Mouse (Mus musculus): Measurements from ENCODE around the gene Rps18.
A peak's percentile ranks its signal among the peaks of the same experiment; 100 is the strongest.

The Rps18 gene

DNA sequence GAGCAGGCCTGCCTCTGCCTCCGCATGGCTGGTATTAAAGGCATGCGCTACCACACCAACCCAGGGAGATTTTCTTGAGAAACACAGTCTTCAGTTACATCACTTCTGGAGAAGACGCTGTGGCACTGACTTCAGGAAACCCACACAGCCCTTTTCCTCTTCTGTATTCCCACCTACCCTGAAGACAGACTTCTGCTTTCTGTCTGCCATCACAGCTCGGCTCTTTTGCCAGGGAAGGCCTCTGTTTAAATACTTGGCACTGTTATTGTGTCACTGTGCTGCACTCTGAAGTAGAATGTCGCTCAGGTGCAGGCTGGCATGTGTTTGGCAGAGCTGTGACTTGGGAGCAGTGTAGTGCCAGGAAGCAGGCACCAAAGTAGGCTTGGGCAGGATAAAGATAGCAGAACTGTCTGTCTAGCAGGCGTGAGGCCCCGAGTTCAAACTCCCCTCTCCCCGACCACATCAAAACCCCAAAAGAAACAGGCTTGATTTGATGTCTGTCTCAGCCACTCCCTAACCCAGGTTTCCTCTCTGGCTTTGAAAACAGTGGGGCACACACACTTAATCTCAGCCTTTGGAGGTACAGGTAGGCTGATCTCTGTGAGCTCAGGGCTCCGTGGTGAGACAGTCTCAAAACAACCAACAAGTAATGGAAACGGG lies 8.2 kb downstream of the Rps18 start:
- DNase-seq (ENCODE audit: low read depth, low spot score), result no peak

DNA sequence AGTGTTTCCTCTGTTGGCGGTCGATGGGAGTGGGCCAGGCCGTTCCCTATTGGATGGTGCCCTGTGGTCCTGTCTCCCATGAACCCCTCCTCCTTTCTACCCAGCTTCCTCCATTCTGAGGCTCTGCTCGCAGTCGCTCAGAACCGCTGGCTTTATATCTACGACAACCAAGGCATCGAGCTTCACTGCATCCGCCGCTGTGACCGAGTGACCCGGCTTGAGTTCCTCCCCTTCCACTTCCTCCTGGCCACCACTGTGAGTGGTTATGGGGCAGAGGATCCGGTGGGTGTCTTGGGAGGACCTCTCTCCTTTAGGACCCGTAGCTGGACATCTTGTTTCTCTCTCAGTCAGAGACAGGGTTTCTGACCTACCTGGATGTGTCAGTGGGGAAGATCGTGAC lies 12.3 kb downstream of the Rps18 start:
- DNase-seq (ENCODE audit: low read depth, low spot score), result no peak

DNA sequence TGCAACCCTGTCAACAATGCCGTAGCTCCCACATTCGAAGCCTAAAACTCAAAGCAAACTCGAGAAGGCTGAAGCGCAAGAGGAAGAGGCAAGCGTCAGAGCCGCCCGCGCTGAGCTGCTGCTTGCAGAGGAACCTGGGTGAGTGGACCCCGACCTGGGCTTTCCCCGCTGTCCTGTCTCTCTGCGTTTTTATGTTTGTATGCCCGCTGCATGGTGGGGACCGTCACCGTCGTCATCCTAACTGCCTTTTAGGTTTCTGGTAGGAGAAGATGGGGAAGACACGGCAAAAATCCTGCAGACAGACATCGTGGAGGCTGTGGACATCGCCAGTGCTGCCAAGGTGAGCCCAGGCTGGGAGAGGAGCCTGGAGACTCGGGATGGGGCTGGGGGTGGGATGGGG lies 14.4 kb downstream of the Rps18 start:
- no peak for DNase-seq (ENCODE audit: low read depth, low spot score)

DNA sequence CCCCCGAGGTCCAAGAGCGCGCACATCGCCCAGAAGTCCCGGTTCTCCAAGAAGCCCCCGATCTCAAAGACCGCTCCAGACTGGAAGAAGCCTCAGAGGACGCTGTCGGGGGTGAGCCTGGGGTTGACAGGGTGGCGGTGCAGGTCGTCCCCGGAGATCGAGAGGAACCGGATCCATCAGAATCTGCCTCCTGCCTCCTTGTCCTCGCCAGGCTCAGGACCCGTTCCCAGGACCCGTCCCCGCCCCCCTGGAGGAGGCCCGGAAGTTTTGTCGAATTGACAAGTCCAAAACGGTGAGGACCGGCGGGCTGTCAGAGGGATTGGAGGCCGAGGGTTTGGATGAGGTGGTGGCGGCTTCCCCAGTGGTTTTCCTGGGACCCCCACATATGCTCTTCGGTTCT lies 14.8 kb downstream of the Rps18 start:
- DNase-seq (ENCODE audit: low read depth, low spot score), result no peak

DNA sequence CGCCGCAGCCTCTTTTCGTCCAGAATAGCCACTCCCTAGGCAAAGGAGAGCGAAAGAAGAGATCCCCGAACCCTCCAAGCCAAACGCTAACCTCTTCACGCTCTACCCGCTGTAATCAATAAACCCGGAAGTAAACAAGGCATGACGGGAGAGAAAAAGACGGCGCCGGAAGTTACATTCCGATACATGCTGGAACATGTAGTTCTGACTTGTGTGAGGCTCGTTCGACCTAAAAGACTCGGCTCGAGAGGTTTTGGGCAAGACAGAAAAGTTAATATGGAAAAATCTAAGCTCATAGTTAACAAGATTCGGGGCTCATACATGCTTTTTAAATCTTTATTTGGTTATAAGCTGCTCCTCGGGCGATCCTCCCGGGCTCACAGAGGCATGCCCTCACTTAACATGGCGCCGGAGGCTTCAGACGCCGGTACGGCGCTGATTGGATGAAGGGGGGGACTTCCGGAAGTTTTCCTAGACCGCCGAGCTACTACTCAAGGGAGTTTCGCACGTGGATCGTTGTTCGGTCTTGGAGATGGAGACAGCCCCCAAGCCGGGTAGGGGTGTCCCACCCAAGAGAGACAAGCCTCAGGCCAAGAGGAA lies 15.5 kb downstream of the Rps18 start, which contains the start of the genes Pfdn6 and Wdr46:
Pfdn6 (minus strand) TSS at position 138 of the 600 bp plus-strand sequence.
Wdr46 (plus strand) TSS at position 455 of the 600 bp plus-strand sequence.
- peak; percentile 92 for DNase-seq (ENCODE audit: low read depth, low spot score)

DNA sequence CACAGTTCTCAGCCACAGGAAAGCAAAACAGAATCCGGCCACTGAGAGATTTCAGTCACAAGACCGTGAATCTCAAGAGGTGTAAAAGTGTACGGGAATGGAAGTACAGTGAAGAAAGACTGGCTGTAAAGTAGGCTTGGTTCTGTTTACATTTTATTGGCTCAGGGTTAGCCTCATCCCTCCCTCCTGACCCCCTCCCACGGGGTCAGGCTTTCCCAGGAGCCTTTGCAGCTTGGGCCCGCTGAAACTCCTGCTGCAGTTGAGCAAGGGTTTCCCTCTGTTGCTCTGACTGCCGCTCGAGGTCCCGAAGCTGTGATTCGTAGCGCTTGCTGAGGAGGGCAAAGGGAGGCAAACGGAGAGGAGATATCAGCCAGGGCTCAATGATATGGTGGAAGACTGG lies 17.0 kb downstream of the Rps18 start:
- no peak for DNase-seq (ENCODE audit: low read depth, low spot score)

DNA sequence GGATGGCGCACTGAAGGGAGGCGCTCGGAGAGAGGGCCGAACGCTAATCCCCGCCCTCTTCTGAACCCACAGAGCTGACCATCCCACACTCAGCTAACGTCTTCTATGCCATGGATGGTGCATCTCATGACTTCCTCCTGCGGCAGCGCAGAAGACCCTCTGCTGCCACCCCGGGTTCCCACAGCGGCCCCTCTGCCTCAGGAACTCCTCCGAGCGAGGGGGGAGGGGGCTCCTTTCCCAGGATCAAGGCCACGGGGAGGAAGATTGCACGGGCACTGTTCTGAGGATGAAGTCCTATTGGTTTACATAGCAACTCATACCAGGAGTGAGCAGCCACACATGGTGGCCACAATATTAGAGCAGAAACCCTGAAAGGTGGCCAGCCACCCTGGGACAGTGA lies 18.8 kb downstream of the Rps18 start:
- no peak for DNase-seq (ENCODE audit: low read depth, low spot score)

DNA sequence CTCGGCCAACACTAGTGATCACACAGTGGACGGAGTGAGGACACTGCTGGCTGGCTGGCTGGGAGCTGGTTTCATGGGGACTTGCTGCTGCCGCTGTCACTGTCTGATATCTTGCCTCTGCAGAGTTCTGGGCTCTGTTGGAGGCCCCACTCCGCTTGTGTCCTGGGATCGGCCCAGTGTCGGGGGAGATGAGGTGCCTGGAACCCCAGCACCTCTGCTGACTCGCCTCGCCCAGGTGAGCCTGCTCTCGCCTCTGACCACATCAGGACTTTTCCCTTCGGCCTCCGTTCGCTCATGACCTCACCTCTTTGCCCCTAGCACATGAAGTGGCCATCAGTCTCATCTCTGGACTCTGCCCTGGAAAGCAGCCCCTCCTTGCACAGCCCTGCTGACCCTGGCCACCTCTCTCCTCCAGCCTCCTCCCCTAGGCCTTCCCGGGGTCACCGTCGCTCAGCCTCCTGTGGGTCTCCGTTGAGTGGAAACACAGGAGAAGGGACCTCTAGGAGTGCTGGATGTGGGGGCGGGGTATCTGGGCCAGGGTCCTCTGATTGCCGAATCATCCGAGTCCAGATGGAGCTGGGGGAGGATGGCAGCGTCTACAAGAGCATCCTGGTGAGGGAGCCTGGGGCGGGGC lies 20.3 kb downstream of the Rps18 start:
- no peak for DNase-seq (ENCODE audit: low read depth, low spot score)

DNA sequence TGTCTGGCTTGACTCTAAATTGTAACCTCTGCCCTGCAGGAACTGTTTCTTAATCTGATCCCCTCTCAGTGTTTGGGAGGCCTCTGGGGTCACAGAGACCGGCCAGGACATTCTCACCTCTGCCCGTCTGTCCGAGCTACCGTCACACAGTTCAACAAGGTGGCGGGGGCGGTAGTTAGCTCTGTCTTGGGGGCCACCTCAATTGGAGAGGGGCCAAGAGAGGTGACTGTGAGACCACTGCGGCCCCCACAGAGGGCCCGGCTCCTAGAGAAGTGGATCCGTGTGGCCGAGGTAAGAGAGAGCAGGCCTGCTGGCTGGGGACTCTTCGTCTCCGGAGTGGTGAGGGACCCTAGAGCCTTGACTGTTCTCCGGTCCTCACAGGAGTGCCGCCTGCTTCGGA lies 22.8 kb downstream of the Rps18 start:
- no peak for DNase-seq (ENCODE audit: low read depth, low spot score)

DNA sequence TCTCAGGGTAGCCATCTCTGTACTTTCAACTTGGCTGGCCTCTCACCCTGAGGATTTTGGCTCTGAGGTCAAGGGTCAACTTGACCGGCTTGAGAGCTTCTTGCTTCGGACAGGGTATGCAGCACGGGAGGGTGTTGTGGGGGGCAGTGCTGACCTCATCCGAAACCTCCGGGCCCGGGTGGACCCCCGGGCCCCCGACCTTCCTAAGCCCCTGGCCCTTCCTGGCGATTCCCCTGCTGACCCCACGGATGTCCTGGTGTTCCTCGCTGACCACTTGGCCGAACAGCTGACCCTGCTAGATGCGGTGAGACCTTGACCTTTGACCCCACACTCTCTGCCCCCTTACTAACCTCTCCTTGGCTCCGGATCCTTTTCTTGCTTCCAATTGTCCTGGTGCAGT lies 23.4 kb downstream of the Rps18 start:
- no peak for DNase-seq (ENCODE audit: low read depth, low spot score)

DNA sequence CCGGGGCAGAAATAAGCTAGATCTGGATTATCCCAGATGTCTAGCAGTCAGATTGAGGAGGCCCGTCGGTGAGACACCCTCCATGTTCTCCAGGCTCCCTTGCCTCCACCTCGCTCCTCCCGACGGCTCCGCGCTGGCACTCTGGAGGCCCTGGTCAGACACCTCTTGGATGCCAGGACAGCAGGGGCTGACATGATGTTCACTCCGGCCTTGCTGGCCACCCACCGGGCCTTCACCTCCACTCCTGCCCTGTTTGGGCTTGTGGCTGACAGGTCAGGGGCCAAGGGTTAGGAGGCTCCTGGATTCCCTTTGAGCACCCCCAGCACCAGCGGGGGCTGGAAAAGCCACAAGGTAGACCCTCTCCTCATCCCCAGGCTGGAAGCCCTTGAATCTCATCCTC lies 23.9 kb downstream of the Rps18 start:
- no peak for DNase-seq (ENCODE audit: low read depth, low spot score)

DNA sequence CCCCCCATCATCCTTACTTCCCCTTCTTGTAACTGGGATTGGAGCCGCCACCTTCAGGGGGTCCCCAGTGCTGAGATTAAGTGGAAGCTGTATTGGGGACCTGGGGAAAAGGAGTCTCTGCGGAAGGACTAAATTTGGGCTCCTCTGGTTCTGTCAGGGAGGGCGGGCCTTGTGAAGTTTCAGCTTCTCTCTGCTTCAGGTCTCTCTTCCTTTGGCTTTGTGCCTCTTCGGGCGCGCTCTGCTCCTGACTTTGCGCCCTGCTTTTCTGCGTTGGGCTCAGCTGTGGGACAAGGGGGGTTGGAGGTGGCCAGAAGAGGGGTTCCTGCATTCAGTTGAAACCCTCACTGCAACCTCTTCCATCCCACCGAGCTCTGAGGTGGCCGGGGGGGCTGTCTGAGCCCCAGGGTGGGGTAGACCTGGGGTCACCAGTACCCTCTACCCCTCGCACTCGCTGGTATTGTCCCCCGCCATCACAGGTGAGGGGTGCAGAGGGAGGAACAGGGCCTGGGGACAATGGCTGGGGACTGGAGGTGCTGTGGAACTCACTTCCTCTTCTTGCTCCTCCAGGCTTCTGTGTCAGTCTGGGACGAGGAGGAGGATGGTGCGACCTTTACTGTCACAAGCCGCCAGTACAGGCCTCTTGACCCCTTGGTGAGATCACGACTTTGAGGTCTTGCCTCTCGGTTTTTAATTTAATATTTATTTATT lies 24.5 kb downstream of the Rps18 start:
- DNase-seq (ENCODE audit: low read depth, low spot score), result no peak

DNA sequence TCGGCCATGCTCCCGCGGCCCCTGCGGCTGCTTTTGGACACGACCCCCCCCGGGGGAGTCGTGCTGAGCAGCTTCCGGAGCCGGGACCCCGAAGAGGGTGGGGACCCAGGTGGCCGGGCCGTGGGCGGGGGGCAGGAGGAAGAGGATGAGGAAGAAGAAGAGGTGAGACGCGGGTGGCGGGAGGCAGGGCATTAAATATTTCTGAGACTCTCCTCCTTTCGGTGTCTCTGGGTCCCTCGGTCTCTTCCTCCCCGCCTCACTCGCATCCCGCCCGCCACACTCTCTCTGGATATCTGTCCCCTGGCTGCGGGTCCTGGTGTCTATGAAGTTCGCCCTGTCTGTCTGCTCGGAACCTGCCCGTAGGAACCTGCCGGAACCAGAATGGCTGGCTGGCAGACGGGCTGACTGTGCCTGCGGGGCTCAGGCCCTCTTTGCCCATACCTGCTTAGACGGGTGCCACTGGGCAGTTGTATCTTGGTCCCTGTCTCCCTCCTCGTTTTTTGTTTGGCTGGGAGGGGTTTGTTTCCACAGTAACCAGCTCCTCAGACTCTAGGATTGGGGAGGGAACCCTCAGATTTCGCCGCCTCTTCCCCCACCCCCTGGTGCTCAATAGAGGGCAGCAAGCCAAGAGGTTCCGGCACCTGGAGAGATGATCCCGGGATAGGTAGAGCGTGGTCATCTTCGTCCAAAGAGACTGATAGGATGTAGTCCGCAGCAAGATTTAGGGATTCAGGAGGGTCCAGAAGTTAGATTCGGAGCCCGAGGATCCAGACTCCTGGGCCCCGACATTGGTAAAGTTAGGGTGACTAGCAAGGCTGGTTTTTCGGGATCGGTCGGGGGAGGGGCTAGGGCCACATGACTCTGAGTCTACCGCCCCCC lies 25.3 kb downstream of the Rps18 start:
- peak; percentile 87 for DNase-seq (ENCODE audit: low read depth, low spot score)

DNA sequence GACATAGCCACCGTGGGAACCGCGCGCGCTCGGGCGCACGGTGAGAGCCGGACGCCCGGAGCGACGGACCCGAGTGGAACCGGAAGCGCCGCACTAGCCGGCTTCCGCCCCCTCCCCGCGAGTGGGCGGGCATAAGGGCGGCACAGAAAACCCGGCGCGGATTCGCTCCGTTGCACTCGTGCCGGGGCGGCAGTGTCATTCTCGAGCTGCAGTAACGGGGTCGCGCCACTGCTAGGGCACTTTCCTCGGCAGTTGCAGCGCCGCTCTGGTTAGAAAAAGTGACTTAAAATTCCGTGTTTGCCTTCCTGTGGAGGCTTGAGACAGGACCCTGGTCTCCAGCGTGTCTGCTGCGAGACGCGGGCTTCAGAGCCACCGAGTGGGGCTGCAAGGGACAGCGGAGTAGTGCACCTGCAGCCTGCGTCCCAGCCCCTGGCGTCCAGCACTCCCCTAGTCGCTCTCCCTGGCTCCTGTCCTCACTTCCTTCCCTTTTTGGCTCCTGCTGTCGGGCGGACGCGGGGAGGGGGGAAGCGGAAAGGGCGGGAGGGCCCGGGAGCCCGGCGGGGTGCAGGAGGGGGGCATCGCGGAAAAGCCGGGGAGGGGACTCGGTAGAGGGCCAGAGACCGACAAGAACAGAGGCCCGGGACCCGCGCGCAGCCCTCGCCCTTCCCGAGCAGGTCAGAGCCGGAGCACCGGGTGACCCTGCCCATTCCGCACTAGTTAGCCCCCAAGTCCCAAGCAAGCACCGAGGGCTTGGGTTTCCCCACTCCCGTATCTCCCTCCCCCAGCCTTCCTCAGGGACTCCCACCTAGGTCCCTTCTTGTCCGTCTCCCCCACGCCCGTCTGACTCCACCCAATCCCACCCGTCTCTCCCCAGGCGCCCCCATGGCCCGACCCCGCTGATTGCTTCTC lies 26.2 kb downstream of the Rps18 start, which contains the start of gene Rgl2:
Rgl2 (plus strand) TSS at position 173 of the 909 bp plus-strand sequence.
- DNase-seq (ENCODE audit: low read depth, low spot score), result peak; percentile 94

DNA sequence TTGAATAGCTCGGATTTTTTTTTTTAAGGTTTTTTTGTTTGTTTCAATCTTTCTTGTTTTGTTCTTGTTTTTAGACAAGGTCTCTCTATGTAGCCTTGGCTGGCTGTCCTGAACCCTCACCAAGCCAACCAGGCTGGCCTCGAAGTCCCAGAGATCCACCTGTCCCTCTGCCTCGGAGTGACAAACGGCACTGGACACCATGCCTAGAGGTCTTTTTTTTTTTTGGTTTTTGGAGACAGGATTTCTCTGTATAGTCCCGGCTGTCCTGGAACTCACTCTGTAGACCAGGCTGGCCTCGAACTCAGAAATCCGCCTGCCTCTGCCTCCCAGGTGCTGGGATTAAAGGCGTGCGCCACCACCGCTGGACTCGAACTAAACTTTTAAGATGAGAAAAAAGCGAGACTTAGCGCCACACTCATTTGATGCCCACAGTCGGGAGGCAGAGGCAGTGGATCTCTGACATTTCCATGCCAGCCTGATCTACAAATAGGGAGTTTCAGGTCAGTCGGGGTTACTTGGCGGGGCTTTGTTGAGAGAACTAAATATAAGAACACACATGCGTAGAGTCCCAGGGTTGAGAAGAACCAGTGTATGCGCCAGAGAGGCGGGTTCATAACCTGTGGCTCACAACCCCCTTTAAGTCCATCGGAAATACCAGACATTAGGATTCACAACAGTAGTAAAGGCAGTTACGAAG lies 27.4 kb downstream of the Rps18 start:
- DNase-seq (ENCODE audit: low read depth, low spot score), result no peak

DNA sequence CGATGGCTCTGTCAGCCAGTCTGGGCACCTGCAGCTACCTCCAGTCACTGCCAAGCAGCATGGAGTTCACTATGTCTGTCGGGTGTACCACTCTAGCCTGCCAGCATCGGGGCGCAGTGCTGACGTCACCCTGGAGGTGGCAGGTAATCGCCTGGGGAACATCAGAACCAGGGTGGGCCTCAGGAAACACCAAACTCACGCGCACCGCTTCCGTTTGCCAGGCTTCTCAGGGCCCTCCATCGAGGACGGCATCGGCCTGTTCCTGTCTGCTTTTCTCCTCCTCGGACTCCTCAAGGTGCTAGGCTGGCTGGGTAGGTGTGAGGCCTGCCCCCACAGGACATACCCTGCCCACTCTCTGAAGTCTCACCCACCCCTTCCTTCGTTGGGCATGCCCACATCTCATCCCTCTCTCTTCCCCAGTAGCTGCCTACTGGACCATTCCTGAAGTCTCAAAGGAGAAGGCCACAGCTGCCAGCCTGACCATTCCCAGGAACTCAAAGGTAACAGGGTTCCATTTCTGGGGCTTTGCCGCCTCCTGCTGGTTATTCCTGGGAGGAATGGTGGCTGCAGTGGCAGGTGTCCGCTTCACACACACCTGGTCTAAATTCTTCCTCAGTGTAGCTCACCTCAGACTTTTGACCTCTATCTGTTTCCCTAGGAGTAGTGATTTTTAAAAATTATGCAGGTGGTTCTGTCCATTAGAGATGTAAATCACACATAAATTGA lies 29.4 kb downstream of the Rps18 start:
- no peak for DNase-seq (ENCODE audit: low read depth, low spot score)

DNA sequence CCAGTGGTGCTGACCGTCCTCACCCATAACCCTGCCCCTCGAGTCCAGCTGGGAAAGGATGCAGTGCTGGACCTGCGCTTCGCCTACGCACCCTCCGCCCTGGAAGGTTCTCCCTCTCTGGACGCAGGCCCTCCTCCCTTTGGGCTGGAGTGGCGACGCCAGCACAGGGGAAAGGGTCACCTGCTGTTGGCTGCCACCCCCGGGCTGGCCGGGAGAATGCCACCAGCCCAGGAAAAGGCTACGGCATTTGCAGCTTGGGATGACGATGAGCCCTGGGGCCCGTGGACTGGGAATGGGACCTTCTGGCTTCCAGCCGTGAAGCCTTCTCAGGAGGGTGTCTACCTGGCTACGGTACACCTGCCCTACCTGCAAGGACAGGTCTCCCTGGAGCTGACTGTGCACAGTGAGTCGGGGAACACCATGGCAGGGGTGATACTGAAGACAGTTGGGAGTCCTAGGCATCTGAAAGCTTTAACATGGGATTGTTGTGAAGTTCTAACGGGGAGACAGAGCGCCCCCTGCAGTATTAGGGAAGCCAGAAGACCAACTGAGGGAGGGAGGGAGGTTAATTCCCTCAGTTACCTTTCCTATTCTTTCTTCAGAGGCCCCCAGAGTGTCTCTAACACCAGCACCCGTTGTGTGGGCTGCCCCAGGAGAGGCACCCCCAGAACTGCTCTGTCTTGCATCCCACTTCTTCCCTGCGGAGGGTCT lies 30.2 kb downstream of the Rps18 start:
- DNase-seq (ENCODE audit: low read depth, low spot score), result peak; percentile 61

DNA sequence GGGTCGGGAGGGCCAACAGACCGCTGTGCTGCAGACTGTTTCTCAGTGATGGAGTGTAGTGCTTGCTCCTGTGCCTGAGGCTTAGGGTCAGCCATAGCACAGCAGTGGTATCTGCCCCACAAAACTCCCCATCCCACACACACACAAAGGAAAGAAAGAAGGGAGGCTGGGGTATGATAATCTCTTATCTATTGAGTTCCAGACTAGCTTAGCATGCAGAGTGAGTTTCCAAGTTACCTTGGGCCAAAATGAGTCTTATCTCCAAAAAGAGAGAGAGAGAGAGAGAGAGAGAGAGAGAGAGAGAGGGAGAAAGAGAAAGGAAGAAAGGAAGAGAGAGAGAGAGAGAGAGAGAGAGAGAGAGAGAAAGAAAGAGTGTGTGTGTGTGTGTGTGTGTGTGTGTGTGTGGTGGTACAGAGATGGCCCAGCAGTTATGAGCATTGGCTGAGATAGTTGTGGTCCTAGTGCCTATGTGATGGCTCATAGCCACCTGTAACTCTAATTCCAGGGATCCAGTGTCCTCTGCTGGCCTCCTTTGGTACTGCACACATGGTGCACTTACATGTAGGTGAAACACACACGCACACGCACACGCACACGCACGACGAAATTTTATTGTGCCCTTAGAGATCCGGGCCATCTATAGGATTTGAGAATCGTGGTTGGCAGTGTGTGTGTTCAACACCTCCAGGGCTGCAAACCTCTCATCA lies 31.1 kb downstream of the Rps18 start:
- peak; percentile 83 for DNase-seq (ENCODE audit: low read depth, low spot score)
